Mouse (Mus musculus): ENCODE results near the gene Snx17. TPM values are rescaled to one million over a fixed set of nuclear protein-coding genes. Genes with fewer than 3 reads are reported as not detected.

Snx17 gene
- total and polyA plus RNA-seq, 3 experiments: 58.1 to 66.8 (median 63.2) TPM

GRCm38 (mm10) chr5:31162462-31162861 is 30.6 kb upstream of the Snx17 start:
- peaks cover 5% of the 10 kb centered on the region for H3K36me3 ChIP-seq (ENCODE audit: control insufficient read depth, insufficient read depth, low read length)
- H3K4me1 ChIP-seq (ENCODE audit: control insufficient read depth, insufficient read depth, low read length): no peaks in the 10 kb centered on the region
- H3K9ac ChIP-seq (ENCODE audit: low read depth, low read length): no peak overlapping the region
- no peak overlapping the region for H3K4me3 ChIP-seq
- H3K27ac ChIP-seq: no peak overlapping the region
- no peaks in the 10 kb centered on the region for H3K79me2 ChIP-seq (replicated peaks; ENCODE audit: control insufficient read depth, insufficient read depth, low read length)
- DNase-seq: no peak
- no peak for TF ChIP-seq CTCF (IDR thresholded peaks at IDR 0.05)
- TF ChIP-seq EP300 (IDR thresholded peaks at IDR 0.05; ENCODE audit: insufficient read depth, low read depth, low read length): no peak
- TF ChIP-seq POLR2A (IDR thresholded peaks at IDR 0.05; ENCODE audit: insufficient read depth, low read depth, low read length): no peak
- intact Hi-C loops (cut with DNase I): no loop called here
- no peaks in the 10 kb centered on the region for H3K27me3 ChIP-seq (ENCODE audit: control insufficient read depth, insufficient read depth, low read length)

DNA sequence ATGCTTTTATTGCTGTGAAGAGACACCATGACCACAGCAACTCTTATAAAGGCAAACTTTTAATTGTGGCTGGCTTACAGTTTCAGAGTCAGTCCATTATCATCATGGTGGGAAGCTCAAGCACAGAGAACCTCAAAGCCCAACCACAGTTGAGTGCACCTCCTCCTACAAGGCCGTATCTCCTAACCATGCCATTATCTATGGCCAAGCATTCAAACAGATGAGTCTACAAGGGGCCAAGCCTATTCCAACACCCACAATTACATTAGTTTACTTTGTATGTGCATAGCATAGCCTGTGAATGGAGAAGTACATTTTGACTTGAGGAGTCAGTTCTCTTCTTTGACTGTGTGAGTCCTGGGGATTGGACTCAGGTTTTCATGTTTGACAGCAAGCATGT is 28.1 kb upstream of the Snx17 start:
- no peaks in the 10 kb centered on the region for H3K79me2 ChIP-seq (replicated peaks; ENCODE audit: control insufficient read depth, insufficient read depth, low read length)
- DNase-seq: no peak
- peaks cover 5% of the 10 kb centered on the region for H3K36me3 ChIP-seq (ENCODE audit: control insufficient read depth, insufficient read depth, low read length)
- no peak overlapping the region for H3K9ac ChIP-seq (ENCODE audit: low read depth, low read length)
- H3K27ac ChIP-seq: no peak overlapping the region
- H3K4me1 ChIP-seq (ENCODE audit: control insufficient read depth, insufficient read depth, low read length): no peaks in the 10 kb centered on the region
- H3K27me3 ChIP-seq (ENCODE audit: control insufficient read depth, insufficient read depth, low read length): no peaks in the 10 kb centered on the region
- WGBS: 84% methylated on average over 1 of the region's 1 CpGs
- intact Hi-C loops (cut with DNase I): no loop called here
- TF ChIP-seq POLR2A (IDR thresholded peaks at IDR 0.05; ENCODE audit: insufficient read depth, low read depth, low read length) (no peak), EP300 (IDR thresholded peaks at IDR 0.05; ENCODE audit: insufficient read depth, low read depth, low read length) (no peak), CTCF (IDR thresholded peaks at IDR 0.05) (no peak)
- H3K4me3 ChIP-seq: no peak overlapping the region

GRCm38 (mm10) chr5:31168630-31169029 is 24.4 kb upstream of the Snx17 start:
- no peak for DNase-seq
- Histone ChIP-seq H3K4me1 (ENCODE audit: control insufficient read depth, insufficient read depth, low read length) (no peaks in the 10 kb centered on the region), H3K27me3 (ENCODE audit: control insufficient read depth, insufficient read depth, low read length) (no peaks in the 10 kb centered on the region), H3K36me3 (ENCODE audit: control insufficient read depth, insufficient read depth, low read length) (peaks cover 7% of the 10 kb centered on the region), H3K27ac (no peak overlapping the region), H3K4me3 (no peak overlapping the region), H3K9ac (ENCODE audit: low read depth, low read length) (no peak overlapping the region), H3K79me2 (replicated peaks; ENCODE audit: control insufficient read depth, insufficient read depth, low read length) (no peaks in the 10 kb centered on the region)
- TF ChIP-seq POLR2A (IDR thresholded peaks at IDR 0.05; ENCODE audit: insufficient read depth, low read depth, low read length) (no peak), CTCF (IDR thresholded peaks at IDR 0.05) (no peak)
- intact Hi-C loops (cut with DNase I): no loop called here
- WGBS: 80% methylated on average over 4 of the region's 4 CpGs

DNA sequence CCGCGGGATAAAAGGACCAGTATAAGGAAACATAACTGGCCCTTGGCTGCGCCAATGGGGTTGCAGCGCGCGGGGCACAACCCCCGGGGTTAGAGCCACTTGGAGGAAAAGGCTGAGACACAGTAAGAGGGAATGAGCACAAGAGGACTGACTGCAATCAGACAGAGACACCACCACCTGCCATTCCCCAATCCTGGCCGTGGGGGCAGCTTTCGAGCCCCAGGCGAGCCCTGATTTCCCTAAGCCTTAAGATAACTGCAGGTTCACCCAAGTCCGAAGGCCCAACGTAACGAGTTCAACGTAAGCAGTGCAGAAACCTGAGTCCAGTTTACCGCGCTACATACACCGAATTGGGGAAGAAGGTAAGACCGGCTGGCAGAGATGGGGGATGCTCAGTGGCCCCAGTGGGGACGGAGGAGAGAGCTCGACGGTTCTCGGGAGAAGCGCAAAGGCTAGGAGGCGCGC is 13.7 kb upstream of the Snx17 start:
- Histone ChIP-seq H3K27ac (peak overlapping the region; percentile 94), H3K27me3 (ENCODE audit: control insufficient read depth, insufficient read depth, low read length) (no peaks in the 10 kb centered on the region), H3K36me3 (ENCODE audit: control insufficient read depth, insufficient read depth, low read length) (no peaks in the 10 kb centered on the region; the same call in 1 of the 2 replicates), H3K4me1 (ENCODE audit: control insufficient read depth, insufficient read depth, low read length) (no peaks in the 10 kb centered on the region), H3K9ac (ENCODE audit: low read depth, low read length) (peak overlapping the region; percentile 73), H3K79me2 (replicated peaks; ENCODE audit: control insufficient read depth, insufficient read depth, low read length) (peaks cover 4% of the 10 kb centered on the region; the same call in 1 of the 2 replicates), H3K4me3 (peak overlapping the region; percentile 79)
- TF ChIP-seq EP300 (IDR thresholded peaks at IDR 0.05; ENCODE audit: insufficient read depth, low read depth, low read length): no peak
- TF ChIP-seq CTCF (IDR thresholded peaks at IDR 0.05): no peak
- TF ChIP-seq POLR2A (IDR thresholded peaks at IDR 0.05; ENCODE audit: insufficient read depth, low read depth, low read length): no peak
- WGBS: under 1% methylated on average over 25 of the region's 25 CpGs
- DNase-seq: no peak
- intact Hi-C loops (cut with DNase I): loop anchor here (2.0 to 5.0 kb wide), 2 partner anchors 25 to 127 kb away; partner anchors contain the start of genes Cad and Mpv17

GRCm38 (mm10) chr5:31179766-31180630 is 13.0 kb upstream of the Snx17 start, which contains the start of the genes Gm29609 and Gtf3c2:
TSS of gene Gm29609 (minus strand) at chr5:31179911.
TSS of gene Gtf3c2 (minus strand) at chr5:31180144.
- peak; percentile 93 to 95 for DNase-seq
- Histone ChIP-seq H3K27ac (peak within 1 kb of the TSS; percentile 94), H3K9ac (ENCODE audit: low read depth, low read length) (peak within 1 kb of the TSS; percentile 73), H3K27me3 (ENCODE audit: control insufficient read depth, insufficient read depth, low read length) (no peaks in the 10 kb centered on the region), H3K79me2 (replicated peaks; ENCODE audit: control insufficient read depth, insufficient read depth, low read length) (0 out of 2 replicates have a peak, but pooled peaks cover 2% of the 10 kb centered on the region), H3K4me1 (ENCODE audit: control insufficient read depth, insufficient read depth, low read length) (no peaks in the 10 kb centered on the region), H3K4me3 (peak within 1 kb of the TSS; percentile 79), H3K36me3 (ENCODE audit: control insufficient read depth, insufficient read depth, low read length) (no peaks in the 10 kb centered on the region; the same call in 1 of the 2 replicates)
- WGBS: 1% methylated on average over 59 of the region's 59 CpGs
- intact Hi-C loops (cut with DNase I): loop anchor here (1.0 to 5.0 kb wide), 5 partner anchors 13 to 128 kb away; partner anchors contain the start of genes Cad, Eif2b4, Ift172 and Mpv17
- TF ChIP-seq POLR2A (IDR thresholded peaks at IDR 0.05; ENCODE audit: insufficient read depth, low read depth, low read length) (peak; percentile 88), CTCF (IDR thresholded peaks at IDR 0.05) (peak; percentile 29; the same call in 1 of the 2 replicates), EP300 (IDR thresholded peaks at IDR 0.05; ENCODE audit: insufficient read depth, low read depth, low read length) (peak; percentile 69)

Data from heart, adult 2 months (tissue).